Mouse (Mus musculus) CH12.LX (cell line): Measurements from ENCODE around the gene Palm2. TPM values are rescaled to one million over a fixed set of nuclear protein-coding genes. Genes with fewer than 3 reads are reported as not detected.

Source experiments
- DNase-seq: peaks from one replicate; pipeline ENCODE4 v3.0.0-alpha.2; 2013; ENCODE audit errors: extremely low read depth
- H3K27ac ChIP-seq: 2 replicates; pipeline ENCODE4 v1.5.1; 2012; ENCODE audit warnings: low read depth, mild to moderate bottlenecking, control low read depth, moderate library complexity; ENCODE audit not compliant: insufficient read depth
- H3K27me3 ChIP-seq: replicated peaks from 2 replicates; pipeline ENCODE3; 2012; ENCODE audit warnings: inconsistent platforms
- H3K36me3 ChIP-seq, 2 experiments: replicated peaks in 1 of 2; 2 replicates each; pipeline versions ENCODE3 to v1.6.1; 2012; ENCODE audit warnings: inconsistent platforms in 1 of 2, low read length in 1 of 2, mild to moderate bottlenecking in 1 of 2, mixed read lengths in 1 of 2, moderate library complexity in 1 of 2; ENCODE audit not compliant: control insufficient read depth in 1 of 2, insufficient read depth in 1 of 2
- H3K4me1 ChIP-seq, 2 experiments: 2 replicates each; pipeline ENCODE4 v1.6.1; 2012; ENCODE audit warnings: inconsistent platforms in 1 of 2, moderate library complexity in 1 of 2; ENCODE audit not compliant: insufficient read depth in 2 of 2, control insufficient read depth in 1 of 2
- H3K4me2 ChIP-seq: 2 replicates; pipeline ENCODE4 v1.6.1; 2012; ENCODE audit warnings: low read depth, mild to moderate bottlenecking, control low read depth; ENCODE audit not compliant: poor library complexity, insufficient read depth, severe bottlenecking
- H3K4me3 ChIP-seq, 3 experiments: fragments of 150-350 bp in 1 of 3; sonication (generic) in 1 of 3; replicated peaks in 1 of 3; 2 replicates each; pipeline versions ENCODE3 to v1.5.1; 2011 to 2012; ENCODE audit warnings: low read depth in 2 of 3, low read length in 2 of 3, mild to moderate bottlenecking in 2 of 3, moderate library complexity in 2 of 3, control low read depth in 1 of 3, improper control_type of control experiment in 1 of 3, inconsistent platforms in 1 of 3, mixed read lengths in 1 of 3; ENCODE audit not compliant: poor library complexity in 1 of 3
- H3K79me2 ChIP-seq: replicated peaks from 2 replicates; pipeline ENCODE4 v1.6.1; 2012; ENCODE audit warnings: mild to moderate bottlenecking, moderate library complexity; ENCODE audit not compliant: control insufficient read depth, poor library complexity, insufficient read depth, severe bottlenecking; ENCODE audit errors: extremely low read depth
- H3K9ac ChIP-seq: 2 replicates; pipeline ENCODE4 v1.6.1; 2012; ENCODE audit warnings: low read depth, mild to moderate bottlenecking, control low read depth, moderate library complexity; ENCODE audit not compliant: insufficient read depth
- H3K9me3 ChIP-seq: replicated peaks from 2 replicates; pipeline ENCODE3; 2012; ENCODE audit warnings: low read length, inconsistent platforms, mixed read lengths
- CHD1 ChIP-seq: IDR thresholded peaks from 2 replicates; pipeline ENCODE4 v1.6.1; 2012; ENCODE audit warnings: low read depth, low read length, improper control_type of control experiment, inconsistent platforms
- CHD2 ChIP-seq: IDR thresholded peaks from 2 replicates; pipeline ENCODE4 v1.6.1; 2011; ENCODE audit warnings: low read length, improper control_type of control experiment
- CTCF ChIP-seq, 2 experiments: IDR thresholded peaks in 1 of 2; conservative IDR thresholded peaks in 1 of 2; 2 replicates each; pipeline ENCODE4 v1.5.1; 2011 to 2012; ENCODE audit warnings: low read depth in 2 of 2, low read length in 2 of 2, improper control_type of control experiment in 1 of 2, inconsistent platforms in 1 of 2, mild to moderate bottlenecking in 1 of 2, moderate library complexity in 1 of 2
- E2F4 ChIP-seq: IDR thresholded peaks from 2 replicates; pipeline ENCODE4 v1.6.1; 2011; ENCODE audit warnings: low read depth, low read length, improper control_type of control experiment; ENCODE audit not compliant: insufficient replicate concordance
- ELF1 ChIP-seq: IDR thresholded peaks from 2 replicates; pipeline ENCODE4 v1.6.1; 2014; ENCODE audit warnings: low read depth, mild to moderate bottlenecking, inconsistent platforms, low read length, improper control_type of control experiment
- EP300 ChIP-seq: IDR thresholded peaks from 2 replicates; pipeline ENCODE4 v1.6.1; 2011; ENCODE audit warnings: low read length, improper control_type of control experiment
- ETS1 ChIP-seq: conservative IDR thresholded peaks from 2 replicates; pipeline ENCODE4 v1.6.1; 2012; ENCODE audit warnings: low read depth, mild to moderate bottlenecking, inconsistent platforms, low read length, improper control_type of control experiment, moderate library complexity
- GABPA ChIP-seq: IDR thresholded peaks from 2 replicates; pipeline ENCODE4 v1.6.1; 2012; ENCODE audit warnings: low read depth, low read length, improper control_type of control experiment, inconsistent platforms; ENCODE audit not compliant: insufficient replicate concordance
- HCFC1 ChIP-seq: IDR thresholded peaks from 2 replicates; pipeline ENCODE4 v1.6.1; 2012; ENCODE audit warnings: low read depth, mild to moderate bottlenecking, inconsistent platforms, low read length, improper control_type of control experiment
- JUN ChIP-seq: IDR thresholded peaks from 2 replicates; pipeline ENCODE4 v1.6.1; 2011; ENCODE audit warnings: low read depth, mild to moderate bottlenecking, low read length, improper control_type of control experiment, moderate library complexity; ENCODE audit not compliant: insufficient read depth
- KAT2A ChIP-seq: IDR thresholded peaks from 2 replicates; pipeline ENCODE4 v1.6.1; 2012; ENCODE audit warnings: low read length, improper control_type of control experiment, inconsistent platforms; ENCODE audit not compliant: insufficient replicate concordance
- MAZ ChIP-seq: IDR thresholded peaks from 2 replicates; pipeline ENCODE4 v1.6.1; 2012; ENCODE audit warnings: low read depth, mild to moderate bottlenecking, inconsistent platforms, low read length, improper control_type of control experiment, moderate library complexity
- MEF2A ChIP-seq: IDR thresholded peaks from 2 replicates; pipeline ENCODE4 v1.6.1; 2014; ENCODE audit warnings: low read depth, mild to moderate bottlenecking, inconsistent platforms, low read length, improper control_type of control experiment, borderline replicate concordance
- MXI1 ChIP-seq: IDR thresholded peaks from 2 replicates; pipeline ENCODE4 v1.6.1; 2011; ENCODE audit warnings: mild to moderate bottlenecking, low read depth, low read length, improper control_type of control experiment
- MYC ChIP-seq: IDR thresholded peaks from 2 replicates; pipeline ENCODE4 v1.6.1; 2011; ENCODE audit warnings: low read depth, mild to moderate bottlenecking, improper control_type of control experiment, low read length
- PAX5 ChIP-seq: IDR thresholded peaks from 2 replicates; pipeline ENCODE4 v1.6.1; 2012; ENCODE audit warnings: low read length, inconsistent platforms, mixed read lengths
- POLR2A ChIP-seq: IDR thresholded peaks from 2 replicates; pipeline ENCODE4 v1.6.1; 2011; ENCODE audit warnings: low read depth, mild to moderate bottlenecking, improper control_type of control experiment, low read length
- POLR2AphosphoS2 ChIP-seq: IDR thresholded peaks from 2 replicates; pipeline ENCODE4 v1.6.1; 2011; ENCODE audit warnings: low read depth, low read length, improper control_type of control experiment
- SIN3A ChIP-seq: IDR thresholded peaks from 2 replicates; pipeline ENCODE4 v1.6.1; 2012; ENCODE audit warnings: low read length, improper control_type of control experiment, inconsistent platforms
- SMC3 ChIP-seq: IDR thresholded peaks from 2 replicates; pipeline ENCODE4 v1.6.1; 2011; ENCODE audit warnings: low read depth, low read length, improper control_type of control experiment
- TBP ChIP-seq: conservative IDR thresholded peaks from 2 replicates; pipeline ENCODE4 v1.6.1; 2011; ENCODE audit warnings: low read depth, low read length, improper control_type of control experiment
- TCF12 ChIP-seq: IDR thresholded peaks from 2 replicates; pipeline ENCODE4 v1.6.1; 2014; ENCODE audit warnings: low read depth, mild to moderate bottlenecking, inconsistent platforms, low read length, improper control_type of control experiment
- USF2 ChIP-seq: conservative IDR thresholded peaks from 2 replicates; pipeline ENCODE4 v1.6.1; 2011; ENCODE audit warnings: low read depth, low read length, improper control_type of control experiment
- ZKSCAN1 ChIP-seq: IDR thresholded peaks from 2 replicates; pipeline ENCODE4 v1.6.1; 2012; ENCODE audit warnings: low read depth, inconsistent platforms, low read length, improper control_type of control experiment, borderline replicate concordance
- ZMIZ1 ChIP-seq: IDR thresholded peaks from 2 replicates; pipeline ENCODE4 v1.6.1; 2012; ENCODE audit warnings: low read depth, mild to moderate bottlenecking, inconsistent platforms, low read length, improper control_type of control experiment
- ZNF384 ChIP-seq: IDR thresholded peaks from 2 replicates; pipeline ENCODE4 v1.6.1; 2012; ENCODE audit warnings: low read depth, low read length, improper control_type of control experiment, inconsistent platforms
- dilution Hi-C: fragments of 300-500 bp; cut with MboI; formaldehyde crosslinking; loops from 2 replicates; pipeline ENCODE4 v1.14.3; 2020; ENCODE audit warnings: low sequenced_read_pairs; ENCODE audit not compliant: extremely low pct_unique_long_range_greater_than_20kb, extremely low pct_ligation_motif_present
- in situ Hi-C: fragments of 300-500 bp; cut with MboI; formaldehyde crosslinking; loops from 3 replicates; pipeline ENCODE4 v1.14.3; 2019; ENCODE audit warnings: low sequenced_read_pairs, low pct_ligation_motif_present, low pct_unique_long_range_greater_than_20kb, mixed read lengths
- polyA plus RNA-seq: library from polyadenylated mRNA; unstranded; fragments of >175 nt; gene quantifications from 2 replicates; pipeline ENCODE4 v1.2.1, GENCODE M21; 2012; ENCODE audit warnings: low read depth; ENCODE audit not compliant: insufficient read length
- total RNA-seq, 2 experiments: library from RNA; depleted of rRNA; stranded (reverse); fragments of 300-350 nt in 1 of 2; fragments of >200 nt in 1 of 2; gene quantifications; 2 replicates each; pipeline ENCODE4 v1.2.3; 2012 to 2014

Palm2 gene
- total and polyA plus RNA-seq, 3 experiments: not detected

DNA sequence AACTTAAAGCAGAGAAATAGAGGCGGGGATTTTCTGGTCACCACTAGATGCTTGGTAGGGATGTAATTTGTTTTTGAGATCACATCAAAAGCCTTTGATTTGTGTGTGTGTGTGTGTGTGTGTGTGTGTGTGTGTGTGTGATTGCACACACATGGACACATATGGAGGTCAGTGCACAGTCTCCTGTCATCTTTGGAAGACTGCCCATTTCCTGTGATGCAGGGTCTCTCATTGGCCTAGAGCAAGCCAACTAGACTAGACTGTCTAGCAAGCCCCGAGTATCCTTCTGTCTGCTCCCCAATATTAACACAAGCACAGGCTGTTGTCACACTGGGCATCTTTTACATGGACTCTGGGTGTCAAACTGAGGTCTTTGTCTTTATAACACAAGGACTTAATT, 12.0 kb downstream of the Palm2 start:
- H3K4me2 ChIP-seq: no peak overlapping the region

DNA sequence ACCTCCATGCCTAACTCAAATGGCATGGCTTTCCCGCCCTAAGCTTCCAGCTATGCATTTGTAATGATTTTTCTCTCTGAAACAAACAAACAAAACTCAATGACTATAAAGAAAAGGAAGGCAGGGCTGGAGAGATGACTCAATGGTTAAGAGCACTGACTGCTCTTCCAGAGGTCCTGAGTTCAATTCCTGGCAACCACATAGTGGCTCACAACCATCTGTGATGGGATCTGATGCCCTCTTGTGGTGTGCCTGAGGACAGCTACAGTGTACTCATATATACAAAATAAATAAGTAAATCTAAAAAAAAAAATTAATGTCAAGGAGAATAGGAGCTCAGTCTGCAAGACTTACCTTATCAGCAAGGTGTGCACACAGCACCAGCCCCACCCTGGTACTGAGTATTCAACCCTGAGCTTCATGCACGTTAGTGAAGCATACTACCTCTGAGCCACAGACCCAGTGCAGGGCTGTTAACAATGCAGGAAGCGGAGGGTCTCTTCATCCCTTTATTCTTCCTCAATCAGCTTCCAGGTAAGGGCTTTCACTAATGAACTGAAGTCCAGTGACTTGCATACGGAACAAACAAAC, 12.9 kb downstream of the Palm2 start:
- no peaks in the 10 kb centered on the region for H3K9me3 ChIP-seq
- no peak overlapping the region for H3K4me2 ChIP-seq
- DNase-seq: no peak
- no peak overlapping the region for H3K9ac ChIP-seq
- H3K27me3 ChIP-seq: no peaks in the 10 kb centered on the region
- TF ChIP-seq CHD1 (no peak), CHD2 (no peak), PAX5 (no peak), CTCF (conservative IDR thresholded peaks at IDR 0.05 in 1 of 2, IDR thresholded peaks at IDR 0.05 in 1 of 2; ENCODE audit: low read depth in 2 of 2, low read length in 2 of 2) (no peak), KAT2A (no peak), POLR2A (no peak), USF2 (no peak)
- no peaks in the 10 kb centered on the region for H3K4me1 ChIP-seq
- in situ Hi-C loops: no loop called here
- no peaks in the 10 kb centered on the region for H3K79me2 ChIP-seq
- H3K4me3 ChIP-seq: no peak overlapping the region
- H3K36me3 ChIP-seq: no peaks in the 10 kb centered on the region
- dilution Hi-C loops: no loop called here
- H3K27ac ChIP-seq: no peak overlapping the region

More for the DNA sequence above, 12.0 kb downstream of the Palm2 start:
- no peaks in the 10 kb centered on the region for H3K36me3 ChIP-seq
- H3K79me2 ChIP-seq: no peaks in the 10 kb centered on the region
- no peak overlapping the region for H3K4me3 ChIP-seq
- H3K27me3 ChIP-seq: no peaks in the 10 kb centered on the region
- TF ChIP-seq POLR2AphosphoS2 (no peak), TBP (no peak), GABPA (no peak), ZMIZ1 (no peak), MAZ (no peak), ELF1 (no peak), JUN (no peak), ZNF384 (no peak), SMC3 (no peak), MEF2A (no peak), TCF12 (no peak), MYC (no peak), E2F4 (no peak), EP300 (no peak), ZKSCAN1 (no peak), ETS1 (no peak), SIN3A (no peak), MXI1 (no peak), HCFC1 (no peak)
- no peak overlapping the region for H3K27ac ChIP-seq
- H3K9me3 ChIP-seq: no peaks in the 10 kb centered on the region
- in situ Hi-C loops (no loop called here), dilution Hi-C loops (no loop called here)
- H3K4me1 ChIP-seq: no peaks in the 10 kb centered on the region
- DNase-seq: no peak
- H3K9ac ChIP-seq: no peak overlapping the region
